Mouse (Mus musculus) cortical plate, adult 2 months (tissue): ENCODE measurements around the gene Tshz2.

Source experiments
- CTCF ChIP-seq: fragments of 200-500 bp; IDR thresholded peaks from 2 replicates; pipeline ENCODE4 v1.5.1; 2011; ENCODE audit warnings: mild to moderate bottlenecking, control low read depth, low read length; ENCODE audit not compliant: insufficient read depth; ENCODE audit errors: extremely low read depth
- POLR2A ChIP-seq: fragments of 200-500 bp; IDR thresholded peaks from 2 replicates; pipeline ENCODE4 v1.6.1; 2011; ENCODE audit warnings: mild to moderate bottlenecking, low read length, control low read depth; ENCODE audit not compliant: insufficient read depth; ENCODE audit errors: extremely low read depth

GRCm38 (mm10) chr2:169926016-169926415, 293.2 kb downstream of the Tshz2 start:
- no peak for TF ChIP-seq CTCF
- no peak for TF ChIP-seq POLR2A
